Mouse (Mus musculus): ENCODE measurements at regions not wholly inside any gene's neighbourhood (a gene's known extent, or its start where the extent isn't known, plus 50 kb on each side); places are given as distances from the start of the nearest gene placed in this dataset.
A peak's percentile ranks its signal among the peaks of the same experiment; 100 is the strongest.

- peak; percentile 37 for DNase-seq (ENCODE audit: low spot score)
These were observed 177.2 kb upstream of the Scn7a start for GRCm38 (mm10) chr2:66961808-66962519.

GRCm38 (mm10) chr2:66941188-66941587 is 156.5 kb upstream of the Scn7a start:
- no peak for DNase-seq (ENCODE audit: low spot score)

GRCm38 (mm10) chr2:66898032-66898431 is 113.3 kb upstream of the Scn7a start:
- no peak for DNase-seq (ENCODE audit: low spot score)

- DNase-seq (ENCODE audit: low spot score): no peak
These were observed 82.9 kb upstream of the Scn7a start for GRCm38 (mm10) chr2:66867457-66868216.

Data from testis, postnatal 10 days (tissue).